Mouse (Mus musculus) spleen, postnatal 36 days (tissue): ENCODE data around the gene Serpina3c.
"Not testable (repeated sequence)": the region's sequence is repeated elsewhere in the genome, so short reads cannot be mapped to it uniquely, and the experiment has no call there.

Source experiments
- DNase-seq, 2 experiments: peaks; one replicate each; pipeline ENCODE4 v3.0.0; 2022; ENCODE audit warnings: low spot score in 2 of 2, mixed read lengths in 1 of 2

The Serpina3c gene

GRCm38 (mm10) chr12:104112333-104112732 is 41.3 kb downstream of the Serpina3c start, which contains the start of gene Serpina3a:
TSS of gene Serpina3a (plus strand) at chr12:104112724.
- DNase-seq: not testable (repeated sequence)

- no peak for DNase-seq
These were observed 45.2 kb downstream of the Serpina3c start for GRCm38 (mm10) chr12:104108507-104108906.

- no peak for DNase-seq
These were observed 46.8 kb downstream of the Serpina3c start for GRCm38 (mm10) chr12:104106919-104107318.

GRCm38 (mm10) chr12:104105847-104106246 is 47.8 kb downstream of the Serpina3c start:
- no peak for DNase-seq

- no peak for DNase-seq
These were observed 52.9 kb downstream of the Serpina3c start, which contains the start of gene Serpina5 for GRCm38 (mm10) chr12:104100768-104101167. TSS of gene Serpina5 (plus strand) at chr12:104101113.
